Mouse (Mus musculus): ENCODE measurements around the gene Stard13. TPM values are rescaled to one million over a fixed set of nuclear protein-coding genes. Genes with fewer than 3 reads are reported as not detected.

Gene Stard13
- total RNA-seq, 2 experiments from 2014 or later: not detected

GRCm38 (mm10) chr5:151111080-151111871 lies 122.4 kb downstream of the Stard13 start:
- no peak for ATAC-seq (replicated peaks; ENCODE audit: low FRiP score, poor library complexity, severe bottlenecking)

GRCm38 (mm10) chr5:151110461-151110908 lies 123.2 kb downstream of the Stard13 start:
- ATAC-seq (replicated peaks; ENCODE audit: low FRiP score, poor library complexity, severe bottlenecking): no peak

GRCm38 (mm10) chr5:151109822-151110221 lies 123.8 kb downstream of the Stard13 start:
- ATAC-seq (replicated peaks; ENCODE audit: low FRiP score, poor library complexity, severe bottlenecking): no peak

GRCm38 (mm10) chr5:151108955-151109354 lies 124.7 kb downstream of the Stard13 start:
- ATAC-seq (replicated peaks; ENCODE audit: low FRiP score, poor library complexity, severe bottlenecking): no peak

GRCm38 (mm10) chr5:151108291-151108897 lies 125.2 kb downstream of the Stard13 start:
- ATAC-seq (replicated peaks; ENCODE audit: low FRiP score, poor library complexity, severe bottlenecking): no peak

GRCm38 (mm10) chr5:151106841-151107240 lies 126.8 kb downstream of the Stard13 start:
- no peak for ATAC-seq (replicated peaks; ENCODE audit: low FRiP score, poor library complexity, severe bottlenecking)

GRCm38 (mm10) chr5:151105054-151105971 lies 128.3 kb downstream of the Stard13 start:
- ATAC-seq (replicated peaks; ENCODE audit: low FRiP score, poor library complexity, severe bottlenecking): no peak

GRCm38 (mm10) chr5:151104354-151105053 lies 129.1 kb downstream of the Stard13 start:
- ATAC-seq (replicated peaks; ENCODE audit: low FRiP score, poor library complexity, severe bottlenecking): no peak

GRCm38 (mm10) chr5:151103284-151103683 lies 130.4 kb downstream of the Stard13 start:
- ATAC-seq (replicated peaks; ENCODE audit: low FRiP score, poor library complexity, severe bottlenecking): no peak

- ATAC-seq (replicated peaks; ENCODE audit: low FRiP score, poor library complexity, severe bottlenecking): no peak
These were observed 131.4 kb downstream of the Stard13 start for GRCm38 (mm10) chr5:151102262-151102661.

GRCm38 (mm10) chr5:151096012-151096411 lies 137.6 kb downstream of the Stard13 start:
- no peak for ATAC-seq (replicated peaks; ENCODE audit: low FRiP score, poor library complexity, severe bottlenecking)

GRCm38 (mm10) chr5:151092886-151093665 lies 140.6 kb downstream of the Stard13 start:
- ATAC-seq (replicated peaks; ENCODE audit: low FRiP score, poor library complexity, severe bottlenecking): no peak

- ATAC-seq (replicated peaks; ENCODE audit: low FRiP score, poor library complexity, severe bottlenecking): no peak
These were observed 142.6 kb downstream of the Stard13 start for GRCm38 (mm10) chr5:151090996-151091395.

GRCm38 (mm10) chr5:151089201-151089600 lies 144.4 kb downstream of the Stard13 start:
- no peak for ATAC-seq (replicated peaks; ENCODE audit: low FRiP score, poor library complexity, severe bottlenecking)

- ATAC-seq (replicated peaks; ENCODE audit: low FRiP score, poor library complexity, severe bottlenecking): no peak
These were observed 147.0 kb downstream of the Stard13 start for GRCm38 (mm10) chr5:151086425-151087202.

- no peak for ATAC-seq (replicated peaks; ENCODE audit: low FRiP score, poor library complexity, severe bottlenecking)
These were observed 147.9 kb downstream of the Stard13 start for GRCm38 (mm10) chr5:151085749-151086148.

- no peak for ATAC-seq (replicated peaks; ENCODE audit: low FRiP score, poor library complexity, severe bottlenecking)
These were observed 153.4 kb downstream of the Stard13 start for GRCm38 (mm10) chr5:151080276-151080675.

- ATAC-seq (replicated peaks; ENCODE audit: low FRiP score, poor library complexity, severe bottlenecking): no peak
These were observed 155.7 kb downstream of the Stard13 start for GRCm38 (mm10) chr5:151077953-151078352.

Measured in erythroid progenitor cell, adult 5-6 weeks (primary cell).